Mouse (Mus musculus) lung, adult 2 months (tissue): ENCODE results near the gene Phgdh.

Experiments
- CTCF ChIP-seq: fragments of 200-500 bp; IDR thresholded peaks from 2 replicates; pipeline ENCODE4 v1.5.1; 2011; ENCODE audit warnings: mild to moderate bottlenecking, low read length, control low read depth; ENCODE audit not compliant: insufficient read depth
- POLR2A ChIP-seq: fragments of 200-500 bp; IDR thresholded peaks from 2 replicates; pipeline ENCODE4 v1.6.1; 2011; ENCODE audit warnings: low read depth, mild to moderate bottlenecking, control low read depth, low read length, borderline replicate concordance; ENCODE audit errors: extremely low read depth

DNA sequence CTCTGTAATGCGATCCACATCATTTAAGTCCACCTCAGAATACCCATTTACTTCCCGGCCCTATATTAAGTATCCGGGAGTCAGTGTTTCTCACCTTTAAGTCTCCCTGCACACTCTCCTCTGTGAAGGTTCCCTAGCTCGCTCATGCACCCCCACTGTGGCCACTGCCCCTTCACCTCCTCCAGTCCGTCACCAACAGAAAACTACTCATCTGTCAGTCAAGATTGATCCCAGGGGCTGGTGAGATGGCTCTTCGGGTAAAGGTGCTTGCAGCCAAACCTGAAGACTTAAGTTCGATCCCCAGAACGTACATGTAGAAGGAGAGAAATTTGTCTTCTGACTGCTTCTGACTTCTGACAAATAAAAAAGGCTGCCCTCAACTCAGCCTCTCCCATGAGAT is 57.4 kb downstream of the Phgdh start:
- TF ChIP-seq CTCF (no peak), POLR2A (no peak)
